Mouse (Mus musculus) gastrocnemius, postnatal 36 days (tissue): ENCODE measurements around the gene Tmem50a. TPM values are rescaled to one million over a fixed set of nuclear protein-coding genes. Genes with fewer than 3 reads are reported as not detected.

Experiments used
- DNase-seq, 2 experiments: peaks; one replicate each; pipeline ENCODE4 v3.0.0; 2022
- intact Hi-C: fragments of 180-260 bp; cut with DNase I; formaldehyde crosslinking; loops from one replicate; pipeline ENCODE4 v1.15.1; 2025
- total RNA-seq, 2 experiments: library from RNA; stranded (reverse); gene quantifications; 2 replicates each; pipeline ENCODE4 v1.2.3; 2021

The Tmem50a gene
- total RNA-seq, 2 experiments from 2014 or later, result 28.0 to 28.9 TPM

DNA sequence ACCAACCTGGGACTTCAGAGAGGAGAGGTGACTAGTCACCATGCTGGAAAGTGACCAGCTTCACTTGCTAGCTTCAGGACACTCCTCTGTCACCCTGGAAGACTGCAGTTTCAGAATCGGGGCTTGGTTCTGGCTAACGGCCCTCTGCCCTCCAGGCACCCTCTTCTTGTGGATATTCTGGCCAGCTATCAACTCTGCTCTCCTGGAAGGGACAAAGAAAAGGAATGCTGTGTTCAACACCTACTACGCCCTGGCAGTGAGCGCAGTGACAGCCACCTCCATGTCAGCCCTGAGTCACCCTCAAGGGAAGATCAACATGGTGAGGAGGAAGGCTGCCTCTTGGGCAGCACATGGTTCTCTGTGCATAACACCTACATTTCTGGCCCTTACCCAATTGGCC lies 30.5 kb downstream of the Tmem50a start:
- intact Hi-C loops, result loop anchor here (5.0 kb wide), 2 partner anchors 92 to 337 kb away; no protein-coding TSS in a partner anchor
- no peak for DNase-seq

- intact Hi-C loops, result loop anchor here (5.0 kb wide), 2 partner anchors 92 to 337 kb away; no protein-coding TSS in a partner anchor
Observed at GRCm38 (mm10) chr4:134883808-134884207, 31.0 kb downstream of the Tmem50a start.

DNA sequence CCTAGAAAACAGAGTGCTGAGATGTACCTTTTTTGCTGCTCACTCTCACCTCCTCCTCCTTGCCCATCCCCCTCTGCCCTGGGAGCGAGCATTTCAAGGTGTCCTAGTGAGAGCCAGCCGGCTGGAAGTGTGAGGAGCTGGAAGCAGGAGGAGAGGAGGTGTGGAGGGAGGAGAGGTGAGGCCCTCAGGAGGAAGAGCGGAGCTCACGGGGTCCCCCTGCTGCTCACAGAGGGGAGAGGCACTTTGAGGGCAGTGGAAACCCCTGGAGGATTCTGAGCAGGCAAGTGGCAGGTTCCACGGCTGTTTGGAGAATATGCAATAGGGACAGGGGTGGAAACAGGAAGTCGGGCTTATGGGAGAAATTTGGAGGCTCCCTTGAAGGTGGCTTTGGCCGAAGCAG lies 31.6 kb downstream of the Tmem50a start:
- intact Hi-C loops, result loop anchor here (5.0 kb wide), 2 partner anchors 91 to 336 kb away; no protein-coding TSS in a partner anchor
- no peak for DNase-seq

More at GRCm38 (mm10) chr4:134883808-134884207, 31.0 kb downstream of the Tmem50a start:
- no peak for DNase-seq

GRCm38 (mm10) chr4:134880041-134880440 lies 34.8 kb downstream of the Tmem50a start:
- intact Hi-C loops, result loop anchor here (5.0 kb wide), 2 partner anchors 88 to 333 kb away; no protein-coding TSS in a partner anchor
- no peak for DNase-seq

- peak; percentile 53 to 56 for DNase-seq
- intact Hi-C loops, result no loop called here
Observed at GRCm38 (mm10) chr4:134879410-134879981, 35.3 kb downstream of the Tmem50a start.

- no peak for DNase-seq
- intact Hi-C loops, result no loop called here
Observed at GRCm38 (mm10) chr4:134876171-134876570, 38.7 kb downstream of the Tmem50a start.

DNA sequence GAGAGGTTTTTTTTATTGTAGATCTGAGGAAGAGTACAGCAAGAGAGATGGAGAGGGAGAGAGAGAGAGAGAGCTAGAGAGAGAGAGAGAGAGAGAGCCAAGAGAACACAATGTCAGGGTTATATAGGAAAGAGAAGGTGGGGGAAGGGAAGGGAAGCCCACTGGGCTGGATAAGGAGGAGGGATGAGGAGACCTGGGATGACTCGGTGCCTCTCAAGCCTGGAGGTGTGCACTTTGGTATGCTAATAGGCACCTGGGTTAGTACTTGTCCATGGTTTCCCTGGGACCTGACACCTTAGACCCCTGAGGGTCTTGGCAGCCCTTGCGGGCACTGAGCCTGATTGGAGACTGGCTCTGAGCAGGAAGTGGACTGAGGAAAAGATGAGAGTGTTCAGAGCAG lies 42.9 kb downstream of the Tmem50a start:
- intact Hi-C loops, result no loop called here
- no peak for DNase-seq

DNA sequence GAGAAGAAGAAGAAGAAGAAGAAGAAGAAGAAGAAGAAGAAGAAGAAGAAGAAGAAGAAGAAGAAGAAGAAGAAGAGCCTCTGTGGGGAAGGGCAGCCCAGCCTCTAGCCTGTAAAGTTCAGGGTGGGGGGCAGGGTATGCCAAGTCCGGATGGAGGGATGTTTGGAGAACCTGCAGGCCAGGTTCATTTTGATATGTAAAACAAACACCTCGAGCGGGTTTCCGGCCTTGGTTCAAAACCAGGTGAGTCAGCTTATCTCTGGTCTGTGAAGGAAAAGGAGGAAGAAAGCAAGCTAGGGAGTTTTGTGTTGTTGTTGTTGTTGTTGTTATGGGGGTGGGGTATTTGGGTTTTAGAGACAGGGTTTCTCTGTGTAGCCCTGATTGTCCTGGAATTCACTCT lies 43.3 kb downstream of the Tmem50a start:
- intact Hi-C loops, result no loop called here
- no peak for DNase-seq

DNA sequence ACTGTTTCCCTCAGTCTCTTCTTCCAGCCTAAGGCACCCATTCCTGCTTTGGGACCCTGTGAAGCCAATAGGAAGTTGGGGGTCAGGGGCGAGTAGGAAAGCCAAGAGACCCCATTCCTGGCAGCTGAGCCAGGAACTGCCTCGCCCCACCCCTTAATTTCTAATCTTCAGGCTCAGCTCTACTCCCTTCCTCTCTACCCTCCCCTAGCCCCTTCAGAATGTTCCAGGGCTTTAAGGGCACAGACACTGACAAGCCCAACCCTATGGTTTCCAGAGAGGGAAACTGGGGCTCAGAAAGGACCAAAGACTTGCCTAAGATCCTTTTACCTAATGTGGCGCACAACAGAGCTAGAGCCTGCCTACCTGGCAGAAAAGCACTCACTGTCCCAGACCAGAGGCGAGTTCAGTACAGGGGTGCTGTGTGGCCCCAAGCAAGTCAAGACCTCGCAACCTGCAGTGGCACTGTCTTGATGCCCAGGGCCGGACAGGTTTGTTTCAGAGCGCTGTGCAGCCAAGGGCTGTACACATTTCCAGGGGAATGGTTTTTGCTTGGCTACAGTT lies 44.9 kb downstream of the Tmem50a start:
- DNase-seq, result no peak
- intact Hi-C loops, result no loop called here

DNA sequence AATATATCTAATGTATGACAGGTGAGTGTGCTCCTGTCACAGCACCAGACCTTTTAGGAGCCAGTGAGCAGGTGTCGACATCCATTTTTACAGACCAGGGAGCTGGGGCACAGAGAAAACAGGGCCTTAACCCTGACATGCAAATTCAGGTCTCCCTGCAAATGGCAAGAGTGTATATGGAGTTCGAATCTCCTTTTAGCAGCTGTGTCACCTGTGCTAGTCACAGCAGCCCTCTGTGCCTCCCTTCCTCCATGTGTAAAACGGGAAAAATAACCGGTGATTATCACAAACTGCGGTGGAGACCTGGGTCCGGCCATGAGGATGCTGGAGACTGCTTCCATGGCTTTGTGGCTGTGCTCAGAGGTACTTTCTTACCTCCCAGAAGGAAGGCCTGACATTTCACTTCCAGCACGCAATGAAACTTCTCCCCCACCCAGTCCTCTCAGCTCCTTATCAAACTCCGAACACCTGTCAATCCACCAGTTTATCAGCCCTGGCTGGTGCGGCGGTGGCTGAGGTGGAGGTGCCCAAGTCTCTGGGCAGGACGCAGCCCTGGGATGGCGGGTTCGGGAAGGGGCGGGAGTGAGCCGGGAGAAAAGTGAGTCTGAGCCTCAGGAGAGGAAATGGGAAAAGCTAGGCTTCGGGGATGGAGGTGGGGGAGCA lies 45.6 kb downstream of the Tmem50a start:
- intact Hi-C loops, result no loop called here
- no peak for DNase-seq

GRCm38 (mm10) chr4:134868490-134868889 lies 46.3 kb downstream of the Tmem50a start:
- intact Hi-C loops, result no loop called here
- no peak for DNase-seq

- intact Hi-C loops, result no loop called here
Observed at GRCm38 (mm10) chr4:134868065-134868464, 46.8 kb downstream of the Tmem50a start.

DNA sequence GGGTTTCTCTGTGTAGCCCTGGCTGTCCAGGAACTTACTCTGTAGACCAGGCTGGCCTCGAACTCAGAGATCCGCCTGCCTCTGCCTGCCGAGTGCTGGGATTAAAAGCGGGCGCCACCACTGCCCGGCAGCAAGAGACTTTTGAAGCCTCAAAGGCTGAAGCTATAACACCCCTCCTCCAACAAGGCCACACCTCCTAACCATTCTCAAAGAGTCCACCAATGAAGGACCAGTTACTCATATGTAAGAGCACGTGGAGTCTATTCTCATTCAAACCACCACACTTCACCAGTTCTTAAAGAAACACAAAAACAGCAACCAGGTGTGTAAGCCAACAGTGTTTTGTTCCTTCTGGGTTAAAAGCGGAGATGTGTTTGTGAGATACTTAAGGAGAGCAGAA lies 47.2 kb downstream of the Tmem50a start:
- intact Hi-C loops, result no loop called here

More at GRCm38 (mm10) chr4:134868065-134868464, 46.8 kb downstream of the Tmem50a start:
- DNase-seq, result no peak

GRCm38 (mm10) chr4:134867213-134867612 lies 47.6 kb downstream of the Tmem50a start:
- intact Hi-C loops, result no loop called here
- DNase-seq, result no peak

More for the DNA sequence above, 47.2 kb downstream of the Tmem50a start:
- no peak for DNase-seq

DNA sequence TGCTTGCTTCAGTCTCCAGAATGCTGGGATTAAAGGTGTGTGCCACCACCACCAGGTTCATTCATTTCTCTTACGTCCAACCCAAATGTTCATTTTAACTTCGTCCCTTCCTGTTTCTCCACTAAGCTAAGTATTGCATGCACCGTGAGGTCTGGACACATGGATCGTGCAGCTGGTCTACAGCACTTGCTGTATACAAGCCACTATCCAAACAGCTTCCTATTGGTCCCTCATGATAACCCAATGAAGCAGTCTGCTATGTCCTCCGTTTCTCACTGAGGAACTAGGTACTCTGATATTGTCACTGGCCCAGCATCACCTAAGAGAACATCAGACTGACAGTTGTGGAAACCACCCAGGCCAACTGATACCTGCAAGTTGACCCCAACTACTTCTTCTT lies 49.0 kb downstream of the Tmem50a start:
- intact Hi-C loops, result no loop called here
- no peak for DNase-seq

GRCm38 (mm10) chr4:134865340-134865739 lies 49.5 kb downstream of the Tmem50a start:
- DNase-seq, result no peak
- intact Hi-C loops, result no loop called here

- intact Hi-C loops, result no loop called here
- DNase-seq, result no peak
Observed at GRCm38 (mm10) chr4:134863937-134864729, 50.7 kb downstream of the Tmem50a start, which contains the start of gene Rhd. Gene Rhd (plus strand): TSS chr4:134864536.

GRCm38 (mm10) chr4:134862996-134863395 lies 51.8 kb downstream of the Tmem50a start:
- intact Hi-C loops, result no loop called here

GRCm38 (mm10) chr4:134861884-134862283 lies 52.9 kb downstream of the Tmem50a start:
- intact Hi-C loops, result no loop called here
- no peak for DNase-seq

More at GRCm38 (mm10) chr4:134862996-134863395, 51.8 kb downstream of the Tmem50a start:
- no peak for DNase-seq

DNA sequence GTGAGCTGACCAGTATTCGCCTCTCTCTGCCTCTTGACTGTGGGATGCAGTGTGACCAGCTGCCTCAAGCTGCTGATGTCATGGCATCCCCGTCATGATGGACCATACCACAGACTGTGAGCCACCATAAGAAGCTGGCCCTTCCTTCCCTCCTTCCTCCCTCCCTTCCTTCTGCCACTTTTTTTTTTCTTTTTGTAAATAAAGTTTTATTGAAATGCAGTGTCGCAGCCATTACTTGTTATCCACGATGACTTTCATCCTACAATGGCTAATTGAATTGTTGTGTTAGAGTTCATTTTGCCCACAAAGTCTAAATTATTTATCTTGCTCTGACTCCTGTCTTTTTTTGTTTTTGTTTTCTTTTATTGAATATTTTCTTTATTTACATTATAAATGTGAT lies 56.3 kb downstream of the Tmem50a start:
- no peak for DNase-seq
- intact Hi-C loops, result no loop called here

DNA sequence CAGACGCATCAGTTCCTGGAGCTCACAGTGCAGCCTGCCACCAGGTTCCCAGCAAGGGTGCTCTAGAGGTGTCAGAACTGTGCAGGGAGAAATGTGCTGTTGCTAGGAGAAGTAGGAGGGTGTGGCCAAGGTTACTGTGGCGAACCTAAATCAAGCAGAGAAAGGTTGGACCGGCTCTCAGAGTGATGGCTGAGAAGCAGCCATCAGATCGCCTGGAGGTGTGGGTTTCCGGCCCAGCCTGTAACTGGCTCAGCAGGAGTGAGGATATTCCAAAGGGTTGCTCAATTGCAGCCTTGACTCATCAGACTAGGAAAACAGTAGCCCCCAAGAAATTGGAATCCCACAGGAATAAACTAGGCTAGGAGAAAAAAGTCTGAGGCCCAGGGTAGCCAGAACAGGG lies 58.3 kb downstream of the Tmem50a start:
- intact Hi-C loops, result no loop called here
- DNase-seq, result no peak
